Mouse (Mus musculus) layer of hippocampus, adult 9-11 months (tissue): ENCODE measurements at regions not wholly inside any gene's neighbourhood (a gene's known extent, or its start where the extent isn't known, plus 50 kb on each side); places are given as distances from the start of the nearest gene placed in this dataset.
A peak's percentile ranks its signal among the peaks of the same experiment; 100 is the strongest.

Experiments
- DNase-seq: peaks from one replicate; pipeline ENCODE4 v3.0.0; 2022

GRCm38 (mm10) chr8:8562268-8562667, 98.8 kb downstream of the Efnb2 start:
- no peak for DNase-seq

GRCm38 (mm10) chr8:8558050-8558449, 103.0 kb downstream of the Efnb2 start:
- DNase-seq: no peak

- DNase-seq: no peak
Measured at GRCm38 (mm10) chr8:8556152-8556551, 104.9 kb downstream of the Efnb2 start.

- DNase-seq: no peak
Measured at GRCm38 (mm10) chr8:8554691-8555090, 106.4 kb downstream of the Efnb2 start.

- no peak for DNase-seq
Measured at GRCm38 (mm10) chr8:8552779-8553178, 108.3 kb downstream of the Efnb2 start.

- no peak for DNase-seq
Measured at GRCm38 (mm10) chr8:8536626-8537025, 124.4 kb downstream of the Efnb2 start.

- no peak for DNase-seq
Measured at GRCm38 (mm10) chr8:8534787-8535186, 126.3 kb downstream of the Efnb2 start.

- no peak for DNase-seq
Measured at GRCm38 (mm10) chr8:8532907-8533306, 128.1 kb downstream of the Efnb2 start.

- no peak for DNase-seq
Measured at GRCm38 (mm10) chr8:8530540-8530939, 130.5 kb downstream of the Efnb2 start.

- DNase-seq: no peak
Measured at GRCm38 (mm10) chr8:8521532-8521931, 139.5 kb downstream of the Efnb2 start.

- DNase-seq: peak; percentile 79
Measured at GRCm38 (mm10) chr8:8519772-8520191, 141.3 kb downstream of the Efnb2 start.

- no peak for DNase-seq
Measured at GRCm38 (mm10) chr8:8517599-8517998, 143.4 kb downstream of the Efnb2 start.

GRCm38 (mm10) chr8:8516272-8516671, 144.8 kb downstream of the Efnb2 start:
- no peak for DNase-seq

- DNase-seq: no peak
Measured at GRCm38 (mm10) chr8:8499921-8500320, 161.1 kb downstream of the Efnb2 start.

- no peak for DNase-seq
Measured at GRCm38 (mm10) chr8:8498753-8499152, 162.3 kb downstream of the Efnb2 start.

- no peak for DNase-seq
Measured at GRCm38 (mm10) chr8:8495472-8495871, 165.6 kb downstream of the Efnb2 start.

- no peak for DNase-seq
Measured at GRCm38 (mm10) chr8:8494281-8494680, 166.8 kb downstream of the Efnb2 start.

GRCm38 (mm10) chr8:8491908-8492307, 169.1 kb downstream of the Efnb2 start:
- DNase-seq: no peak

GRCm38 (mm10) chr8:8489784-8490183, 171.3 kb downstream of the Efnb2 start:
- DNase-seq: no peak

GRCm38 (mm10) chr8:8488695-8489571, 172.1 kb downstream of the Efnb2 start:
- peak; percentile 30 for DNase-seq

- no peak for DNase-seq
Measured at GRCm38 (mm10) chr8:8488191-8488694, 172.8 kb downstream of the Efnb2 start.

GRCm38 (mm10) chr8:8487706-8488105, 173.3 kb downstream of the Efnb2 start:
- no peak for DNase-seq

GRCm38 (mm10) chr8:8486866-8487265, 174.2 kb downstream of the Efnb2 start:
- DNase-seq: peak; percentile 62

GRCm38 (mm10) chr8:8485252-8485651, 175.8 kb downstream of the Efnb2 start:
- no peak for DNase-seq

- no peak for DNase-seq
Measured at GRCm38 (mm10) chr8:8484546-8484945, 176.5 kb downstream of the Efnb2 start.
